Mouse (Mus musculus): ENCODE results near the gene Wdr74.

DNA sequence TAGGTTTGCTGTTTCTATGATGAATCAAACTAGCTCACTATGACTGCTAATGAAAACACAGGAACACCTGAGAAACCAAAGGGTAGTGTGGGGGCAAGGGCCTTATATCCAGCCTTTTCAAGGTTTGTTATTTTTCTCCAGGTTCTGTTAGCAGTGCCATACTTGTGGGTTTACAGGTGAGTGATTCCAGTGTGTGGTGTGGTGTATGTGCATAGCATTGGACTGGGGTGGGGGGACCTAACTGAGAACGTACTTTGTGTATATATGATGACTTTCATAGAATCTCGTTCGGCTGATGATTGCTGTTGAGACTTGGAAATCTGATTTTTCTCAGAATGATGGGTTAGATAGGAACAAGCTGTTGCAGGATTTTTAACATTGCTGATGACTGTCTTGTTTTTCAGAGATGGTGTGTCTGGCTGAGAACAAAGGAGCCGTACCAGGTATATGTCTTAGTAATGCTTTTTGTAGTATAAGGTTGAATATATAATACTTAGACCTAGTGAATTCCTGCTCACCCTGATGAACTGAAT is 10.5 kb upstream of the Wdr74 start:
- no peak for TF ChIP-seq POLR2A (IDR thresholded peaks at IDR 0.05; ENCODE audit: borderline replicate concordance, extremely low read depth, insufficient read depth, insufficient read length, poor library complexity, severe bottlenecking)
- TF ChIP-seq CTCF (IDR thresholded peaks at IDR 0.05; ENCODE audit: borderline replicate concordance, extremely low read depth, insufficient read depth, insufficient read length) = no peak
